15 mouse cellular contexts compared by ENCODE assay signal in the genomic region with DNA sequence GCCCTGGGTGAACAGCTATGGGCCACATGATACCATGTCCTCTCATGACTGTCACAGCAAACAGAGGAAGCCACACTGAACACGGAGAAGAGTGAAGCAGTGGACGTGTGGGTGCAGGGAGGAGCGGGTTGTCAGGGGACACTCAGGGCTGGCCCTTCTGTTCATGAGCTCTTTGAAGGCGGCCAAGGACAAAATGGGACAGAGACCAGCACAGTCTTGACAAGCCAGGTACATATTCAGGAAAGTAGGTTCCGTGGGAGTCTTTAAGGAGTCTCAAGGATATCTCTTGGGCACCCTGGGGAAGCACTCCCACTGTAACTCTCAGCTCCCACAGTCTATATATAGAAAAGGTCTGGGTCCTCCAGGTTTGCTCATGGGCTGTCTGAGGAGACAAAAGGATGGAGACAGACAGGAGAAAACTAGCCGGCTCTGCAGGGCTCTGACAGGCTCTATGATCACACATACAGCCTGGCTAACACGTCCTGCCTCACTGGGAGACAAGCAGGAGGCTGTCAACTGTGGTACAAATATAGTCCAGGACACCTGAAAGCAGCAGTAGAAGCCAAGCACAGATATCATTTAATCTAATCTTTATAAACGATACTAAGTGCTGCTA.
"Had no signal": no experiment of that assay in that cellular context is flagged by ENCODE, and none has a peak within 500 bp of the region (broad histone marks: within the 10 kb centered on the region; RNA-seq: fewer than 3 reads in every experiment).

No protein-coding gene starts in this region.

- H3K27me3 ChIP-seq: liver, embryonic 15.5 days; midbrain, embryonic 12.5 days; stomach, embryonic 15.5 days had no signal

- H3K4me2 ChIP-seq: liver, embryonic 11.5 days; liver, embryonic 15.5 days; midbrain, embryonic 12.5 days; stomach, embryonic 15.5 days had no signal

- H3K27ac ChIP-seq: left cerebral cortex, adult 2 months; limb, embryonic 10.5 days; liver, embryonic 15.5 days; midbrain, embryonic 12.5 days; stomach, embryonic 15.5 days had no signal

- H3K9me3 ChIP-seq: limb, embryonic 10.5 days; liver, embryonic 15.5 days; midbrain, embryonic 12.5 days; stomach, embryonic 15.5 days had no signal

- ATAC-seq: lung, postnatal 0 days; midbrain, embryonic 16.5 days had no signal

- H3K9ac ChIP-seq: liver, embryonic 15.5 days; midbrain, embryonic 12.5 days; stomach, embryonic 15.5 days had no signal

- H3K36me3 ChIP-seq: liver, embryonic 15.5 days had no signal

- H3K4me1 ChIP-seq: limb, embryonic 10.5 days; liver, embryonic 15.5 days; midbrain, embryonic 12.5 days; stomach, embryonic 15.5 days had no signal

- DNase-seq: kidney, adult 8-10 months; kidney, postnatal 25 days; lung, adult 2 months; lung, postnatal 36 days; right cerebral cortex, postnatal 14 days; thymus, adult 2 months; thymus, postnatal 25 days had no signal

- H3K4me3 ChIP-seq: left cerebral cortex, adult 2 months; limb, embryonic 10.5 days; liver, embryonic 15.5 days; midbrain, embryonic 12.5 days; stomach, embryonic 15.5 days had no signal
